Mouse (Mus musculus) liver, embryonic 13.5 days (tissue): ENCODE measurements around the gene Nhs. TPM values are rescaled to one million over a fixed set of nuclear protein-coding genes. Genes with fewer than 3 reads are reported as not detected.
"Not testable (repeated sequence)": the region's sequence is repeated elsewhere in the genome, so short reads cannot be mapped to it uniquely, and the experiment has no call there.

Experiments
- ATAC-seq: fragments of 200-750 bp; cut with Nextera tagmentation; 2 replicates; pipeline ENCODE4 v1.8.0; 2017; ENCODE audit warnings: low read depth, mild to moderate bottlenecking, moderate number of reproducible peaks, moderate library complexity
- DNase-seq: peaks from one replicate; pipeline ENCODE4 v3.0.0; 2022
- H3K27ac ChIP-seq: fragments of 300-500 bp; sonication (generic); 2 replicates; pipeline ENCODE4 v1.5.1; 2015; ENCODE audit warnings: moderate library complexity, mild to moderate bottlenecking, inconsistent platforms
- H3K27me3 ChIP-seq: fragments of 300-500 bp; sonication (generic); 2 replicates; pipeline ENCODE4 v1.6.1; 2015; ENCODE audit warnings: mild to moderate bottlenecking, inconsistent platforms
- H3K36me3 ChIP-seq: fragments of 300-500 bp; sonication (generic); 2 replicates; pipeline ENCODE4 v1.6.1; 2015; ENCODE audit warnings: mild to moderate bottlenecking, inconsistent platforms
- H3K4me1 ChIP-seq: fragments of 300-500 bp; sonication (generic); replicated peaks from 2 replicates; pipeline ENCODE4 v1.6.1; 2015; ENCODE audit warnings: inconsistent platforms
- H3K4me2 ChIP-seq: fragments of 300-500 bp; sonication (generic); 2 replicates; pipeline ENCODE4 v1.6.1; 2015; ENCODE audit warnings: inconsistent platforms, mild to moderate bottlenecking, moderate library complexity
- H3K4me3 ChIP-seq: fragments of 300-500 bp; sonication (generic); replicated peaks from 2 replicates; pipeline ENCODE4 v1.5.1; 2015; ENCODE audit warnings: mild to moderate bottlenecking, inconsistent platforms
- H3K9ac ChIP-seq: fragments of 300-500 bp; sonication (generic); 2 replicates; pipeline ENCODE4 v1.6.1; 2015; ENCODE audit warnings: mild to moderate bottlenecking, inconsistent platforms
- H3K9me3 ChIP-seq: fragments of 300-500 bp; sonication (generic); replicated peaks from 2 replicates; pipeline ENCODE4 v1.6.1; 2016; ENCODE audit warnings: inconsistent platforms
- WGBS: fragments of 180-500 bp; shearing (Covaris S2); methylation state at CpG from one replicate; pipeline ENCODE4 v1.1.7; 2015; ENCODE audit not compliant: insufficient replicate concordance; 5-methylcytosine and 5-hydroxymethylcytosine counted together
- polyA plus RNA-seq: library from polyadenylated mRNA; unstranded; fragments of >200 nt; fragmentation: Nextera tagmentation; extraction: Ambion mirVana; gene quantifications from 2 replicates; pipeline ENCODE4 v1.2.1, GENCODE M21; 2015

The Nhs gene
- polyA plus RNA-seq, 1 experiment from 2014 or later: 0.09 TPM

DNA sequence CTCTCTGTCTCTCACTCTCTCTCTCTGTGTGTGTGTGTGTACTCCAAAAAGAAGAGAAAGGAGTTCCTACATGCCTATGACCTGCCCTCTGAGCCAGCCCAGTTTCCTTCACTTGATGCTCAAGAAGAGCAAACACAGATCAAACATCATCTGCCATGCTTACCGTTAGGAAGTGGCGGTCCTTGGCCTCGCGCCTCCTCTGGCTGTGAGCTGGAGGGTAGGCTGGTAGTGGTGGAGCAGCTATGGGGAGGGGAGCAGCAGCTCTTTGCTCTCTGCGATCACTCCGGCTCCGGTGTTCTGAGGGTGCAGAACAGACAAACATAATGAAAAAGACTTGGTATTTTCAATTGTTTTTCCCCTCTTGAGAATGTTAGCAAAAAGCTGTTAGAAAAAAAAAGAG is 288.2 kb downstream of the Nhs start:
- 75% methylated on average over 7 of the region's 7 CpGs for WGBS

DNA sequence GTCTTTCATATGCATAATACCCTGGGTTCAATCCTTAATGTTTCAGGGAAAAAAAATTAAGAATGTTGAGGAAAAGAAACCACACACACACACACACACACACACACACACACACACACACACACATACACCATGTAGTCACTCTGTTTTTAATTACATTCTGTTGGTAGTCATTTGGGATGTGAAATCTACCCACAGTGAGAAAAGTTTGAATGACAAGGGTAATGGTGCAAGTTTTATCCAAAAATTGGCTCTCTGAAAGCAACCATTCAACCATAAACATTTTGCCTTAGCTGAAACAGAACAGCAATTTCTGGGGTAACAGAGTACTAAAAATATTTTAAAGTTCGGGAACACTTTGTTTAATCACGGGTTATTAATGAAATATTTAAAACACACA is 303.9 kb downstream of the Nhs start:
- Histone ChIP-seq H3K9me3 (no peaks in the 10 kb centered on the region), H3K36me3 (no peaks in the 10 kb centered on the region), H3K4me1 (no peaks in the 10 kb centered on the region), H3K4me2 (no peak overlapping the region), H3K27me3 (no peaks in the 10 kb centered on the region; the same call in 1 of the 2 replicates), H3K9ac (no peak overlapping the region), H3K27ac (no peak overlapping the region), H3K4me3 (no peak overlapping the region)
- whole genome bisulfite sequencing: 54% methylated on average over 2 of the region's 2 CpGs
- ATAC-seq (no peak), DNase-seq (no peak)

More for the DNA sequence above, 288.2 kb downstream of the Nhs start:
- no peak overlapping the region for H3K4me2 ChIP-seq
- no peak for ATAC-seq
- H3K27ac ChIP-seq: no peak overlapping the region
- peaks cover 2% of the 10 kb centered on the region; the same call in 1 of the 2 replicates for H3K27me3 ChIP-seq
- H3K9ac ChIP-seq: no peak overlapping the region
- no peak for DNase-seq
- H3K4me3 ChIP-seq: no peak overlapping the region
- no peaks in the 10 kb centered on the region for H3K36me3 ChIP-seq
- no peaks in the 10 kb centered on the region for H3K9me3 ChIP-seq
- H3K4me1 ChIP-seq: no peaks in the 10 kb centered on the region

DNA sequence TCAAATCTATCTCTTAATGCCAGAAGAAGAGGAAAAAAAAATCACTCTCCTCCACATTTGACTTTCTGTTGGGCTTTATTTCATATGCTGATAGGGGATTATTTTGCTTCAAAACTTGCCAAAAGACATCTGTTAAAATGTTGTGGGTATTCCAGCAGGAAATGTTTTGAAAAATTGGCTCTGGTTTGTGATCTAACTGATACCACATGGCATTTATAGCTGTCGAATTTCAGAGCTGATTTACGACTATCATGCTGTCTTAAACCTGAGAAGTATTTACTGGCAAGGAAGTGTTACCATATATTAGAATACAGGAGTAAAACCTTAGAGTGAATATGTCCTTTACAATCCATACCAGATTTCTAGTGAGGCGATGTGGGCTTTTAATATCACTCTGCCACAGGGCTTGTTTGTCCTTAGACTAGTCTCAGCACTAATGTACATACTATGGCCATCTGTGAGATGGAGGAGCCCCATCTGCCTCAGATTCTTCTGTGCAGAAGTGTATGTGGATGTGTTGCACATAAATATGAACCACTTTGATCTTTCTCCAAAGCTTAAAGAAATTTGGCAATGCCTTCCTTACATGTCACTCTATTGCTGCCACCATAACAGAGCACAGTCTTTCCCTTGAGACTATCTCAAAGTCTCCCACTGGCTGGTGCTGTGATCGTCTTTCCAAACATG is 305.8 kb downstream of the Nhs start:
- Histone ChIP-seq H3K27ac (no peak overlapping the region), H3K4me1 (no peaks in the 10 kb centered on the region), H3K4me2 (no peak overlapping the region), H3K9ac (no peak overlapping the region), H3K27me3 (no peaks in the 10 kb centered on the region; the same call in 1 of the 2 replicates), H3K9me3 (no peaks in the 10 kb centered on the region), H3K4me3 (no peak overlapping the region), H3K36me3 (no peaks in the 10 kb centered on the region)
- ATAC-seq (no peak), DNase-seq (no peak)
- WGBS: 59% methylated on average over 4 of the region's 4 CpGs

DNA sequence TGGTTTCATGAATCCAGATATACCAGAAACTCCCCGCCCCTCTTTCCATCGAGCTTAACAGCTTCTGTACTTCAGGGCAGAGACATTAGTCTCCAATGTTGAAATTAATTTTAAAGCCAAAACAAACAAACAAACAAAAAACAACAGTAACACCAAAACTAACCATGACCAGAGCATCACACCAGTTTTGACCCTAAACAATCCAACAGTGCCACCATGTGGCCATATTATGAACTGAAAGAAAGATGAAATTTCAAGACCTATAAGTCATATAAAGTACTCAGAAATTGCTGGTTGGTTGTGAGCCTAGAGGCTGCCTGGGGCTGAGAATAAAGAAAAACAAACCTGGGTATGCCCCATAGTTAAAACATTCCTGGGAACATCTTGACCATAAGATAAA is 333.3 kb downstream of the Nhs start:
- not testable (repeated sequence) for H3K36me3 ChIP-seq, H3K27ac ChIP-seq, H3K9ac ChIP-seq, H3K4me1 ChIP-seq, ATAC-seq, H3K9me3 ChIP-seq, H3K27me3 ChIP-seq, H3K4me2 ChIP-seq, H3K4me3 ChIP-seq
- DNase-seq: peak; percentile 2
- WGBS: 10% methylated on average over 2 of the region's 2 CpGs

DNA sequence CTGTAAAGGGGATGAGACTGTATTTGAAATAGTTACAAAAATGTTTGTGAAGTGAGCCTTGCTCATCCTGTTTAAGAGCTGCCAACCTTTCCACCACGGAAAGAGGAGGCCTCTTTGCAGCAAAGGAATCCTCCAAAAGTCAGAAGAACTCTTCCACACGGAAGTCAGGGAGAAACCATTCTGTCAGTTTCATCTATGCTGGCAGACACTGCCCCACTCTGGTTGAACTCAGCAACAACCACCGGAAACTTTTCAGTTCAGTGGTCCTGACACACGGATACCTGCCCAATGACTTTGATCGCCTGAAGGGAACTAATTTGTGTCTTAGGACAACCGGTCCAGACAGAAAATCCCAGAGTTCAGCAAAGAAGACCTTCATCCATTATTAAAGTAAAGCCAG is 369.3 kb downstream of the Nhs start:
- DNase-seq (no peak), ATAC-seq (no peak)
- Histone ChIP-seq H3K36me3 (no peaks in the 10 kb centered on the region), H3K27me3 (no peaks in the 10 kb centered on the region; the same call in 1 of the 2 replicates), H3K9ac (no peak overlapping the region), H3K9me3 (no peaks in the 10 kb centered on the region), H3K4me1 (no peaks in the 10 kb centered on the region), H3K4me2 (no peak overlapping the region), H3K4me3 (no peak overlapping the region), H3K27ac (no peak overlapping the region)
- WGBS: 19% methylated on average over 6 of the region's 6 CpGs
